Comparison of ENCODE assay signal across 8 mouse cellular contexts in genomic region chr6:125148251-125148925, GRCm38 (mm10). TPM values are rescaled to one million over a fixed set of nuclear protein-coding genes. Genes with fewer than 3 reads are reported as not detected.
DNase-seq lines count a peak whose midpoint lies in the region; ATAC-seq lines count a peak whose summit lies in the region.

No protein-coding gene starts in this region.

- H3K36me3 ChIP-seq in forebrain, embryonic 14.5 days (ENCODE audit: control insufficient read depth, insufficient read depth, low read length), result peaks cover 41% of the 10 kb centered on the region
- H3K36me3 ChIP-seq in limb, embryonic 12.5 days, result peaks cover 49% of the 10 kb centered on the region
- peaks cover 19% of the 10 kb centered on the region for H3K36me3 ChIP-seq in neural tube, embryonic 14.5 days (ENCODE audit: control insufficient read depth, insufficient read depth, low read length)

- peak overlapping the region; percentile 43; the same call in 1 of the 2 replicates for H3K9ac ChIP-seq in forebrain, embryonic 14.5 days (ENCODE audit: low read length)
- peak overlapping the region; percentile 37; the same call in 1 of the 2 replicates for H3K9ac ChIP-seq in limb, embryonic 12.5 days (replicated peaks)
- 0 out of 2 replicates have a peak overlapping the region, but pooled peaks have one; percentile 28 for H3K9ac ChIP-seq in neural tube, embryonic 14.5 days (replicated peaks; ENCODE audit: low read depth, low read length)

- no peaks in the 10 kb centered on the region for H3K27me3 ChIP-seq in forebrain, embryonic 14.5 days (replicated peaks; ENCODE audit: control insufficient read depth, insufficient read depth, low read length)
- no peaks in the 10 kb centered on the region for H3K27me3 ChIP-seq in limb, embryonic 12.5 days
- no peaks in the 10 kb centered on the region for H3K27me3 ChIP-seq in neural tube, embryonic 14.5 days (ENCODE audit: control insufficient read depth, insufficient read depth, low read length)

- H3K4me2 ChIP-seq in forebrain, embryonic 14.5 days (ENCODE audit: low read length), result no peak overlapping the region
- peak overlapping the region; percentile 1; the same call in 1 of the 2 replicates for H3K4me2 ChIP-seq in limb, embryonic 12.5 days
- H3K4me2 ChIP-seq in neural tube, embryonic 14.5 days (ENCODE audit: low read depth, low read length), result peak overlapping the region; percentile 2

- DNase-seq in adrenal gland, postnatal 10 days, result peak; percentile 44
- DNase-seq in adrenal gland, postnatal 4 days (ENCODE audit: low spot score in 2 of 2), result no peak
- DNase-seq in 416B (ENCODE audit: low read depth), result peak; percentile 71
- DNase-seq in forebrain, embryonic 14.5 days (ENCODE audit: low spot score), result no peak
- DNase-seq in heart, postnatal 4 days, result peak; percentile 78
- no peak for DNase-seq in retina, postnatal 1 day

- peaks cover 20% of the 10 kb centered on the region for H3K4me1 ChIP-seq in forebrain, embryonic 14.5 days (ENCODE audit: control insufficient read depth, insufficient read depth, low read length)
- H3K4me1 ChIP-seq in limb, embryonic 12.5 days (replicated peaks), result peaks cover 40% of the 10 kb centered on the region
- H3K4me1 ChIP-seq in neural tube, embryonic 14.5 days (ENCODE audit: control insufficient read depth, insufficient read depth, low read length), result peaks cover 27% of the 10 kb centered on the region

- no peak overlapping the region for H3K4me3 ChIP-seq in forebrain, embryonic 14.5 days (ENCODE audit: low read depth, low read length)
- no peak overlapping the region; the same call in 1 of the 2 replicates for H3K4me3 ChIP-seq in limb, embryonic 12.5 days (replicated peaks)
- no peak overlapping the region for H3K4me3 ChIP-seq in neural tube, embryonic 14.5 days (ENCODE audit: low read depth, low read length)

- H3K27ac ChIP-seq in forebrain, embryonic 14.5 days (ENCODE audit: low read depth, low read length), result no peak overlapping the region
- peak overlapping the region; percentile 53; the same call in 1 of the 2 replicates for H3K27ac ChIP-seq in limb, embryonic 12.5 days
- H3K27ac ChIP-seq in neural tube, embryonic 14.5 days (ENCODE audit: low read depth, low read length), result no peak overlapping the region

- no peak for ATAC-seq in forebrain, embryonic 14.5 days
- no peak for ATAC-seq in limb, embryonic 12.5 days (ENCODE audit: insufficient number of reproducible peaks, insufficient read depth, low FRiP score, low TSS enrichment, low read depth)
- no peak for ATAC-seq in neural tube, embryonic 14.5 days (ENCODE audit: low read depth)

- 81% methylated on average over 18 of the region's 18 CpGs for WGBS in forebrain, embryonic 14.5 days
- 75% methylated on average over 18 of the region's 18 CpGs for WGBS in limb, embryonic 12.5 days
- WGBS in neural tube, embryonic 14.5 days, result 71% methylated on average over 17 of the region's 18 CpGs

- no peaks in the 10 kb centered on the region for H3K9me3 ChIP-seq in forebrain, embryonic 14.5 days (replicated peaks; ENCODE audit: control insufficient read depth, low read length)
- no peaks in the 10 kb centered on the region for H3K9me3 ChIP-seq in limb, embryonic 12.5 days
- H3K9me3 ChIP-seq in neural tube, embryonic 14.5 days (ENCODE audit: control insufficient read depth, low read length), result no peaks in the 10 kb centered on the region

RNA-seq across cellular contexts. Expression of gene Iffo1, which starts 3.3 kb away (rescaled TPM):
- 10 to 100 TPM; 16.7 to 30.1 TPM for total RNA-seq in adrenal gland, postnatal 10 days (2021)
- total RNA-seq in adrenal gland, postnatal 4 days (2021), result 10 to 100 TPM; 42.7 to 49.9 TPM
- polyA plus RNA-seq in forebrain, embryonic 14.5 days (2014; fragmentation: Nextera tagmentation; extraction: Ambion mirVana), result 10.8 and 13.4 TPM in 2 replicates
- total RNA-seq in heart, postnatal 4 days (2021), result 10 to 100 TPM; 18.0 to 18.6 TPM
- 24.6 and 27.1 TPM in 2 replicates for polyA plus RNA-seq in limb, embryonic 12.5 days (2016; fragmentation: Nextera tagmentation; extraction: Ambion mirVana)
- 18.3 and 18.5 TPM in 2 replicates for polyA plus RNA-seq in neural tube, embryonic 14.5 days (2014; fragmentation: Nextera tagmentation; extraction: Ambion mirVana)

RNA-seq across cellular contexts. Expression of gene Nop2, which starts 16.7 kb away (rescaled TPM):
- 10 to 100 TPM; 36.7 to 42.2 TPM for total RNA-seq in adrenal gland, postnatal 10 days (2021)
- 10 to 100 TPM; 36.5 to 36.8 TPM for total RNA-seq in adrenal gland, postnatal 4 days (2021)
- polyA plus RNA-seq in forebrain, embryonic 14.5 days (2014; fragmentation: Nextera tagmentation; extraction: Ambion mirVana), result 46.8 and 52.7 TPM in 2 replicates
- total RNA-seq in heart, postnatal 4 days (2021), result 10 to 100 TPM; 24.4 to 25.3 TPM
- 65.8 and 72.6 TPM in 2 replicates for polyA plus RNA-seq in limb, embryonic 12.5 days (2016; fragmentation: Nextera tagmentation; extraction: Ambion mirVana)
- 45.0 and 49.6 TPM in 2 replicates for polyA plus RNA-seq in neural tube, embryonic 14.5 days (2014; fragmentation: Nextera tagmentation; extraction: Ambion mirVana)

RNA-seq across cellular contexts. Expression of gene Gapdh, which starts 17.9 kb away (rescaled TPM):
- 1,000 to 10,000 TPM; 1,844 to 1,863 TPM for total RNA-seq in adrenal gland, postnatal 10 days (2021)
- 1,000 to 10,000 TPM; 1,146 to 1,218 TPM for total RNA-seq in adrenal gland, postnatal 4 days (2021)
- 1,676 and 1,964 TPM in 2 replicates for polyA plus RNA-seq in forebrain, embryonic 14.5 days (2014; fragmentation: Nextera tagmentation; extraction: Ambion mirVana)
- total RNA-seq in heart, postnatal 4 days (2021), result 1,000 to 10,000 TPM; 3,371 to 3,611 TPM
- polyA plus RNA-seq in limb, embryonic 12.5 days (2016; fragmentation: Nextera tagmentation; extraction: Ambion mirVana), result 2,206 and 2,264 TPM in 2 replicates
- 1,265 and 1,492 TPM in 2 replicates for polyA plus RNA-seq in neural tube, embryonic 14.5 days (2014; fragmentation: Nextera tagmentation; extraction: Ambion mirVana)

RNA-seq across cellular contexts. Expression of gene Ncapd2, which starts 43.1 kb away (rescaled TPM):
- total RNA-seq in adrenal gland, postnatal 10 days (2021), result 10 to 100 TPM; 46.9 to 62.7 TPM
- 100 to 1,000 TPM in 1 of 2 experiments, 10 to 100 TPM in 1; 95.5 to 107 TPM for total RNA-seq in adrenal gland, postnatal 4 days (2021)
- 64.4 and 67.6 TPM in 2 replicates for polyA plus RNA-seq in forebrain, embryonic 14.5 days (2014; fragmentation: Nextera tagmentation; extraction: Ambion mirVana)
- 100 to 1,000 TPM; 101 to 111 TPM for total RNA-seq in heart, postnatal 4 days (2021)
- polyA plus RNA-seq in limb, embryonic 12.5 days (2016; fragmentation: Nextera tagmentation; extraction: Ambion mirVana), result 224 and 227 TPM in 2 replicates
- 22.6 and 46.4 TPM in 2 replicates for polyA plus RNA-seq in neural tube, embryonic 14.5 days (2014; fragmentation: Nextera tagmentation; extraction: Ambion mirVana)

RNA-seq across cellular contexts. Expression of gene Mrpl51, which starts 43.2 kb away (rescaled TPM):
- 100 to 1,000 TPM; 250 to 274 TPM for total RNA-seq in adrenal gland, postnatal 10 days (2021)
- total RNA-seq in adrenal gland, postnatal 4 days (2021), result 100 to 1,000 TPM; 155 to 168 TPM
- polyA plus RNA-seq in forebrain, embryonic 14.5 days (2014; fragmentation: Nextera tagmentation; extraction: Ambion mirVana), result 160 and 179 TPM in 2 replicates
- 100 to 1,000 TPM; 248 to 271 TPM for total RNA-seq in heart, postnatal 4 days (2021)
- 209 and 210 TPM in 2 replicates for polyA plus RNA-seq in limb, embryonic 12.5 days (2016; fragmentation: Nextera tagmentation; extraction: Ambion mirVana)
- 135 and 138 TPM in 2 replicates for polyA plus RNA-seq in neural tube, embryonic 14.5 days (2014; fragmentation: Nextera tagmentation; extraction: Ambion mirVana)

Comparison
In these comparisons a context has a peak if more than half of its experiments do, and no peak if none do; other contexts are left out.
1. DNase-seq: peak in adrenal gland, postnatal 10 days (single experiment), 416B (single experiment) and heart, postnatal 4 days (single experiment); none in adrenal gland, postnatal 4 days (0 of 2), forebrain, embryonic 14.5 days (single experiment) and retina, postnatal 1 day (single experiment).
2. Peak in every context shown above with its lines, with median percentiles within 50 percentile points of each other: H3K9ac ChIP-seq.